Mouse (Mus musculus) olfactory bulb, adult 2 months (tissue): ENCODE results near the gene Trak1.

Experiments used
- CTCF ChIP-seq: fragments of 200-500 bp; IDR thresholded peaks from 2 replicates; pipeline ENCODE4 v1.5.1; 2012; ENCODE audit warnings: low read depth, mild to moderate bottlenecking, low read length, moderate library complexity; ENCODE audit not compliant: insufficient read depth
- POLR2A ChIP-seq: fragments of 200-500 bp; IDR thresholded peaks from 2 replicates; pipeline ENCODE4 v1.6.1; 2012; ENCODE audit warnings: mild to moderate bottlenecking, low read depth, low read length, moderate library complexity; ENCODE audit not compliant: insufficient read depth

DNA sequence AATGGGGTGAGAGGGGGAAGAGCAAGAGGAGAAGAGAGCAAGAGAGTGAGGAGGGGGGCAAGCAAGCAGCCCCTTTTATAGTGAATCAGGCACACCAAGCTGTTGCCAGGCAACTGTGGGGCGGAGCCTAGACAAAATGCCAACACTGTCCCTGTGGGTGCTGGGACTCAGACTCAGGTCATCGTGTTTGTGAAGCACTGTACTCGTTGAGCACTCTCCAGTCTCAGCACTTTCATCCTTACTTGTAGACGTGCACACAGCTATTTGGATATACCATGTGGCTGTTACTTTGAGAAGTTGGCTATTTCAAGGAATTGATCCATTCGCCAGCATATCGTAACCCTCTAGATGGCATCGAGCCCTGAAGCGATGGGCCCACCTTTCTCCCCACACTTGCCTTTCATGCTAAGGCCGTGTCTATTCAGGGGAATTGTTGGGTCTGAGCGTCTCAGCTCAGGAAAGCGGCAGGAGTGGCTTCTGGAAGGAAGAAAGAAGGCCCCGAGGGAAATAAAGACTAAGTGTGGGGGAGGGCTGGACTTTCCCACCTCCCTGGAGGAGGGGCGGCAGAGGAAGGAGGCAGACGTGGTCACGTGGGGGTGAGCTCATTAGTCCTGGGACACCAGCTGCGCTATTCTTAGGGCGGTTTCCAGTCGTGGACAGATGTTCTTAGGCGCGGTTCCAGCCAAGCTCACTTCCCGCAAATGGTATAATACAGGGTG lies 16.5 kb downstream of the Trak1 start:
- TF ChIP-seq POLR2A (no peak), CTCF (no peak)
